Mouse (Mus musculus): ENCODE results near the gene Gatd1. TPM values are rescaled to one million over a fixed set of nuclear protein-coding genes. Genes with fewer than 3 reads are reported as not detected.

Gatd1 gene
- polyA plus RNA-seq, 1 experiment from 2014 or later, result 37.4 TPM

DNA sequence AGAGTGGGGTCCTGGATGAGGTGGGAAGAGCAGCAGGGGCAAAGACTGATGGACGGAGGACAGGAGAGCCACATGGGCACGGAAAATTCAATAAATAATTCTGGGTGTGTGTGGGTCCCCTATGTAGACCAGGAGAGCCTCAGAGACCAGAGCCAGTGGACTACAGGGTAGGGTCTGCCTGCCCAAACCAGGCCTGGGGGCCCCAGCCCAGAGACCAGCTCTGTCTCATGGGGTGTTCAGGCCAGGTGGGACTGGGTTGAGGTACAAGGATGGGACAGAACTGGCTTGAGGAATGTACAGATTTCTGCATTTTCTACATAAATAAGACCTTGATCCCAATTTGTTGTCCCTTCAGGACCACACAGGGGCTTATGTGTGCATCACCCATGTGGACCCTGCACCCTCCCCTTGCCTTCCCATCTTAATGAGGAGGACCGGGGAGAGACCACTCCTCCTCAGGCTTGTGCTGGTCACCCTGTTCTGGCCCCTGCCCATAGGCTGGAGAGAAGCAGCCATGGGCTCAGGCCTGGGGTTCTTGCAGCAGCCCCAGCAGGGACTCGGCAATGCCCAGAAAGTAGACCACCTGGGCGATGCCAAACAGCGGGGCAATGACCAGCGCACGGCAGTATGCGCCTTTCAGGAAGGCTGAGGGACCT is 16.8 kb upstream of the Gatd1 start:
- Histone ChIP-seq H3K4me1 (peaks cover 74% of the 10 kb centered on the region), H3K4me3 (no peak overlapping the region), H3K36me3 (peaks cover 37% of the 10 kb centered on the region), H3K9me3 (no peaks in the 10 kb centered on the region), H3K27me3 (ENCODE audit: insufficient read depth, poor library complexity, severe bottlenecking) (0 out of 2 replicates have a peak, but pooled peaks cover 5% of the 10 kb centered on the region), H3K27ac (peak overlapping the region; percentile 84)
- DNase-seq (ENCODE audit: low spot score), result no peak
- WGBS, result 94% methylated on average over 9 of the region's 9 CpGs

DNA sequence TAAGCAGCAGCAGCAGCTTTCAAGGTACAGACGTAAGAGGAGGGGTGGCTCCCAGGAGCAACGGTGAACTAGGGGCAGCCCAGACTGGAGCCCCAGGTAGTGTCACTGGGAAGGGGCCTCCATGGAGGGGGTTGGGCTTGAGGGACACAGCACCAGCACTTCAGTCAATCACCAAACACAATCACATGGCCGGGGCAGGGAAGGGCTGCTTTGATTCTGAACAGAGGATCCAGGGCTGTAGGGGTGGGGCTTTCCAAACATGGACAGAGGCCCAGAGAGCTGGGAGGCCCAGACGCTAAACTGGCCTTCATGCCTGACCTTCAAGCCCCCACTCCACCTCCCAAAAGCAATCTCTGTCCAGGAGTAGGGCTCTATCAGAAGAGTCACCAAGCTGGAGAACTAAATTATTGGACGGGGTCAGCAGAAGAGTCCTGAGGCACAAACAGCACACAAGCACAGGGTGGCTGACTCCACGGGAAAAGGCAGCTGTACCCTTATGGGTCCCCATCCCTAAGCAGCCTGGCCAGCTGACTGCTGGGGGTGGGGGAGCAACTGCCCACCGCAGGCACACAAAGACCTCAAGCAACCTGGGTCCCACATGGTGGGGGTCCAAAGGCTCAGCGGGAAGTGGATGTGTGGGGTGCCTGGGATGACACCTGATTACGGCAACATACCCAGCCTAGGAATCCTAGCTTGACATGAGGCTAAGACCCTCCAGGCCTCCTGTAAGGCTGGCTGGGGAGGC is 16.1 kb upstream of the Gatd1 start:
- H3K36me3 ChIP-seq, result peaks cover 37% of the 10 kb centered on the region
- 0 out of 2 replicates have a peak, but pooled peaks cover 5% of the 10 kb centered on the region for H3K27me3 ChIP-seq (ENCODE audit: insufficient read depth, poor library complexity, severe bottlenecking)
- WGBS, result 53% methylated on average over 9 of the region's 9 CpGs
- peak overlapping the region; percentile 51 for H3K4me3 ChIP-seq
- no peaks in the 10 kb centered on the region for H3K9me3 ChIP-seq
- H3K4me1 ChIP-seq, result peaks cover 67% of the 10 kb centered on the region
- peak overlapping the region; percentile 84 for H3K27ac ChIP-seq
- no peak for DNase-seq (ENCODE audit: low spot score)

DNA sequence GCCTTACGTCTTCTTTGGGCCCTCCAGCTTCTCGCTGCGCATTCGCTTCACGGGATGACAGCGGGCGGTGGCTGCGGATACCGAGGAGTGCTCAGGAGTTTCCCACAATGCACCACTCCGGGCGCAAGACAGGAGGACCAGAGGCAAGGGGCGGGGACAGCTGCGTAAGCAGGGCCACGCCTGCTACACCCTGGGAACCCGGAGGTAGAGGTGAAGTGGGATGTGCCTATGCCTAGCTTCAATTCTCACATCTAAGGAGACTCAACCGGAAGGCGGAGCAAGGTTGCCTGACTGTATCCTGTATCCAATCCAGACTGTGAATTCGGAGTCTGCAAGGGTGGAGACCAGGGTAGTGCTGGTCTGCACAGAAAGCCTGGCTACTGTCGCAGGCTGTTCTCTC is 15.4 kb upstream of the Gatd1 start, which contains the start of gene Cend1:
Cend1 (minus strand) TSS at position 182 of the 400 bp plus-strand sequence.
- Histone ChIP-seq H3K4me1 (peaks cover 60% of the 10 kb centered on the region), H3K27me3 (ENCODE audit: insufficient read depth, poor library complexity, severe bottlenecking) (0 out of 2 replicates have a peak, but pooled peaks cover 5% of the 10 kb centered on the region), H3K27ac (peak within 1 kb of the TSS; percentile 84), H3K4me3 (peak within 1 kb of the TSS; percentile 51), H3K36me3 (peaks cover 37% of the 10 kb centered on the region), H3K9me3 (no peaks in the 10 kb centered on the region)
- DNase-seq (ENCODE audit: low spot score), result peak; percentile 90
- WGBS, result 3% methylated on average over 19 of the region's 19 CpGs

DNA sequence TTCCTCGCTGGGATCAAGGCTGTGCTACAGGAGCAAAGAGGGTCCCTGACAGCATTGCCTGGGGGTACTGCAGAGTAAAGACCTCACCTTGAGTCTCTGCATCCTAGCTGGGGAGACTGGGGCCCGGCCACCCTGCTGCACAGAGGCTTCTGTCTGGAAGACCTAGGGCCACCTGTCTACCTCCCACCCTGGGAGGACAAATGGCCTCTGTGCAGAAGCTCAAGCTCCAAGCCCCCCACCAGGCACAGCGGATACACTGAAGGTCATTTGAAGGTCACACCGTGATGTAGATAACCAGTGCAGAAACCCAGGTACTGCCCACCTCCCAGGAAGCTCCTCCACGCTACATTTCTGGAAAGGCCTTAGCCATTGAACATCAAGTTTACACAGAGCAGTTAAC is 14.8 kb upstream of the Gatd1 start:
- Histone ChIP-seq H3K27me3 (ENCODE audit: insufficient read depth, poor library complexity, severe bottlenecking) (0 out of 2 replicates have a peak, but pooled peaks cover 5% of the 10 kb centered on the region), H3K4me3 (peak overlapping the region; percentile 51), H3K27ac (peak overlapping the region; percentile 84), H3K36me3 (peaks cover 35% of the 10 kb centered on the region), H3K4me1 (peaks cover 54% of the 10 kb centered on the region), H3K9me3 (no peaks in the 10 kb centered on the region)
- DNase-seq (ENCODE audit: low spot score), result no peak
- WGBS, result 52% methylated on average over 5 of the region's 5 CpGs

DNA sequence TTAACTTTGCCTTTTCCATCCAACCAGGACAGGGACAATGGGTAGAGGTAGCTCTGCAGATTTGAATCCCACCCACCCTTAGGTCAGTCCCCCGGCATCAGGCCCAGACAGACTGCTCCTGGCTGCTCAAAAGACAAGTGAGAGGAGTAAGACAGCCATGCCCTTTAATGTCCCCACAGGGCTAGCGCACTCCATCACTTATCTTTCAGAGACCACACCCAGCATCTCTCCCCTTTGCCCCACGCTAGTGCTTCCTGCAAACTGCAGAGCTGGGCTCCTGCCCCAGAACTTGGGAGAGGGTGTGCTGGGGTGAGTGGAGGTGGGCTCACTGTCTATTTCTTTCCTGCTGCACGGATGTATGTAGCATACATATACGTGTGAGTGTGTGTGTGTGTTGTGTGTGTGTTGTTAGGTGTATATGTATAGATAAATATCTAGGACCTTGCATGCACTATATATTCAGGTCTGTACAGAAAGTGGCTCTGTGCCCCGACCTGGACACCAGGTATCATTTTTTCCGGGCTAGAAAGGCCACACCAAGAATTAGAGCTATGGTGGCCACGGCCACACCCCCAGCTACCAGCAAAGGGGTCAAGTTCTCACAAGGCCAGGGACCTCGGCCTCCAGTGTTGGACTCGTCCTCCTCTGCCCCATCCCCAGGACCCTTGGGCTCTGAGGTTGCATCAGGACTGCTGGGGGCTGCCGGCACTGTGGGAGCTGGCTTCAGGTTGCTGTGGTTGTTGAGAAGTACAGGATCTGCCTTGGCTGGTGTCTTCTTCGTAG is 13.2 kb upstream of the Gatd1 start:
- no peak for DNase-seq (ENCODE audit: low spot score)
- 0 out of 2 replicates have a peak, but pooled peaks cover 5% of the 10 kb centered on the region for H3K27me3 ChIP-seq (ENCODE audit: insufficient read depth, poor library complexity, severe bottlenecking)
- WGBS, result 68% methylated on average over 12 of the region's 12 CpGs
- H3K4me1 ChIP-seq, result peaks cover 44% of the 10 kb centered on the region
- H3K4me3 ChIP-seq, result no peak overlapping the region
- no peaks in the 10 kb centered on the region for H3K9me3 ChIP-seq
- H3K27ac ChIP-seq, result no peak overlapping the region
- peaks cover 19% of the 10 kb centered on the region for H3K36me3 ChIP-seq

DNA sequence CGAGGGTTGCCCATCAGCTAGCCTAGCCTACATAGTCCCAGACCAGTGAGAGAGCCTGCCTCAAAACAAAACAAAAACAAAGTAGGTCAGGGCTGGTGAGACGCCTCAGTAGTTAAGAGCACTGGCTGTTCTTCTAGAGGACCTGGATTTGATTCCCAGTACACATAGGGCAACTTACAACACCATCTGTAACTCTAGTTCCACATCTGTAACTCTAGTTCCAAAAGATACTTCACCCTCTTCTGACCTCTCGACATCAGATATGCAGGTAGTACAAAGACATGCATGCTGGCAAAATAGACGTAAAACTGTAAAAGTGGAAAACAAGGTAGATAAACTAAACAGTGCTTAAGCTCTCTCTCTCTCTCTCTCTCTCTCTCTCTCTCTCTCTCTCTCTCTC is 9.9 kb upstream of the Gatd1 start:
- 65% methylated on average over 4 of the region's 4 CpGs for WGBS
- DNase-seq (ENCODE audit: low spot score), result no peak
- Histone ChIP-seq H3K9me3 (no peaks in the 10 kb centered on the region), H3K4me3 (no peak overlapping the region), H3K27ac (no peak overlapping the region), H3K36me3 (no peaks in the 10 kb centered on the region), H3K27me3 (ENCODE audit: insufficient read depth, poor library complexity, severe bottlenecking) (0 out of 2 replicates have a peak, but pooled peaks cover 5% of the 10 kb centered on the region), H3K4me1 (peaks cover 22% of the 10 kb centered on the region)

DNA sequence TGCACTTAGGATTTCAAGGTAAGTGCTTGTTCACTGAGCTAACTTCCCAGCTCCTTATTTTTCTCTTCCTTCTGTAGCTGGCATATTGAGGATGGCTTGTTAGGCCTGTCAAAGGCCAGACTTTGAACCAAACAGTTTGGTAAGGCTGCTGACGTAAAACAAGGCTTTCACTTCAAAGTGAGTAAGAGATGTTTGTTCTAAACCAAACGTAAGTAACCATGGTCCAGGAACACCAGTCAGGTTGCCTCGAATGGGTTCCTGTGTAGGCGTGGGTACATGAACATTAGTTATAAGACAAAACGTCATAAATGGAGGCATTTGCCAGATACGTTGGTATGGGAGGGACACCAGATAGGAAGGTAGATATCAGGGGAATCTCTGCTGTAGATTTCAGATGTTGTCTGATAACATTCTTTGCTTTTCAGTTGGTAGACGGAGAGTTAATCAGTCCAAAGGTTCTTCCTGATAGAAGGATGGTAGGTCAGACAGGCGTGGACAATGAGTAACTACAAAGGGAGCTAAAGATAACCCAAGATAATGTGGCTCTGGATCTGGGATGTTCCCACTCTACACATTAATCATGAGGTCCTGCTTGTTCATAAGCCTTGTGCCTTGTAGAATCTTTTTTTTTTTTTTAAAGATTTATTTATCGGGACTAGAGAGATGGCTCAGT is 6.2 kb upstream of the Gatd1 start:
- WGBS, result 74% methylated on average over 9 of the region's 9 CpGs
- DNase-seq (ENCODE audit: low spot score), result no peak

DNA sequence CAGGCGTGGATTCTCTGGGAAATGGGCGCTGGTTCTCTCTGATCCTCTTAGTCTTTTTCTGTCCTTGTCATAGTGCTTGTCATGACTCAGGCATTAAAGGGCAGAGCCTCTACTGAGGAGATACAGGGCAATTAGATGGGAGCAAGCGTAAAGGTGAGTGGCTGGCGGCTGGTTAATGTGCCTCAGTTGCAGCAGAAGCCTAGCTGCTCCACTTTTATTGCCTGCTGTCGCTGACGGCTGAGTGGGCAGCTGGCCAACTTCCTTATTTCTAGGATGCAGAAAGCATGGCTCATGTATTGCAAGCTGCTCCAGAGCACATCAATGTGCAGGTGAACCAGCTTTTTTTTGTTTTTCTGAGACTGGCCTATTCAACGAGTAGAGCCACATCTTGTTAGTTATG is 5.0 kb upstream of the Gatd1 start:
- WGBS, result 73% methylated on average over 7 of the region's 7 CpGs
- Histone ChIP-seq H3K36me3 (no peaks in the 10 kb centered on the region), H3K4me1 (peaks cover 4% of the 10 kb centered on the region; the same call in 1 of the 2 replicates), H3K27me3 (ENCODE audit: insufficient read depth, poor library complexity, severe bottlenecking) (no peaks in the 10 kb centered on the region), H3K27ac (no peak overlapping the region), H3K9me3 (no peaks in the 10 kb centered on the region), H3K4me3 (no peak overlapping the region)
- DNase-seq (ENCODE audit: low spot score), result no peak

More for the DNA sequence above, 6.2 kb upstream of the Gatd1 start:
- H3K27me3 ChIP-seq (ENCODE audit: insufficient read depth, poor library complexity, severe bottlenecking), result no peaks in the 10 kb centered on the region
- no peak overlapping the region for H3K4me3 ChIP-seq
- H3K27ac ChIP-seq, result no peak overlapping the region
- no peaks in the 10 kb centered on the region for H3K4me1 ChIP-seq
- H3K36me3 ChIP-seq, result no peaks in the 10 kb centered on the region
- no peaks in the 10 kb centered on the region for H3K9me3 ChIP-seq

DNA sequence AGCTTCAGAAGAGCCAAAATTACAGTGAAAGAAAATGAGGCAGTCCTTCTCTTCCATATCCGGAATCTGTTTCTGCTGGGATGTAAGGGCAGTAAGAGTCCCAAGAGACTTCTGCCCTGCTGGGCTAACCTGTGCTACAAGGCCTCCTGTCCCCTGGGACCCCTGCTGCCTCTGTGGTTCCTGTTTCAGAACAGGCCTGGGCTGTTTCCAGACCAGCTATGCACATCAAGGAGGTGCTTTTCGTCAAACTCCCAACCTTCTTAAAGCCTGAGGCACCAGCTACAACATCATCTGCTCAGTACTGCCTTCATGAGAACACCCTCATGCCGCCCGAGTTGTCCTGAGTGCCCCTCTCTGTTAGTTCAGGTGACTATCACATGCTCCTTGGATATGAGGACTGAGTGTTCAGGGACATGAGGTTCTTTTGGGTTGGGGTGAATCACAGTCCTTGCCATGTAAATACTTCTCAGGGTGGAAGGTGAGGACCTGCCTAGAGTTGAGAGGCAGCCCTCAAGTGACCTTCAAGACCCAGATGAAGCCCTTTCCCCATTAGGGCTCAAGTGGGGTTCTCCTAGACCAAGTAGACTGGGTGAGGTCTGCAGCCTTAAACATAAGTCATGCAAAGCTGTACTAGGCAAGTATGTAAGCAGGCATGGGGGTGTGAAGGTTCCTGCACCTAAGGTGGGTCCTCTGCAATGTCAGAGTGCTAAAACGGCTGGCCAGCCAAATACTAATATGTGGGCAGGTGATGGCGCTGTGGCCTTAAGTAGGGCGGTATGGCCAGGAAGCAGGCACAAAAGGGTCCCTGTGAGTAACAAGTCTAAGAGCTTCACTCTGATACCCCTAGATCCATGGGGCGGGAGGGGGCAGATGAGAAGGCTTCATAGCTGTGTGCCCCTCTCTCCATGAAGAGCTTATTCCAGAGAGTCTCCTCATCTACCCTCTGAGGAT is 4.1 kb upstream of the Gatd1 start:
- Histone ChIP-seq H3K27me3 (ENCODE audit: insufficient read depth, poor library complexity, severe bottlenecking) (no peaks in the 10 kb centered on the region), H3K27ac (no peak overlapping the region), H3K36me3 (no peaks in the 10 kb centered on the region), H3K4me3 (no peak overlapping the region), H3K9me3 (no peaks in the 10 kb centered on the region), H3K4me1 (peaks cover 10% of the 10 kb centered on the region)
- peak; percentile 71 for DNase-seq (ENCODE audit: low spot score)
- WGBS, result 65% methylated on average over 8 of the region's 8 CpGs

DNA sequence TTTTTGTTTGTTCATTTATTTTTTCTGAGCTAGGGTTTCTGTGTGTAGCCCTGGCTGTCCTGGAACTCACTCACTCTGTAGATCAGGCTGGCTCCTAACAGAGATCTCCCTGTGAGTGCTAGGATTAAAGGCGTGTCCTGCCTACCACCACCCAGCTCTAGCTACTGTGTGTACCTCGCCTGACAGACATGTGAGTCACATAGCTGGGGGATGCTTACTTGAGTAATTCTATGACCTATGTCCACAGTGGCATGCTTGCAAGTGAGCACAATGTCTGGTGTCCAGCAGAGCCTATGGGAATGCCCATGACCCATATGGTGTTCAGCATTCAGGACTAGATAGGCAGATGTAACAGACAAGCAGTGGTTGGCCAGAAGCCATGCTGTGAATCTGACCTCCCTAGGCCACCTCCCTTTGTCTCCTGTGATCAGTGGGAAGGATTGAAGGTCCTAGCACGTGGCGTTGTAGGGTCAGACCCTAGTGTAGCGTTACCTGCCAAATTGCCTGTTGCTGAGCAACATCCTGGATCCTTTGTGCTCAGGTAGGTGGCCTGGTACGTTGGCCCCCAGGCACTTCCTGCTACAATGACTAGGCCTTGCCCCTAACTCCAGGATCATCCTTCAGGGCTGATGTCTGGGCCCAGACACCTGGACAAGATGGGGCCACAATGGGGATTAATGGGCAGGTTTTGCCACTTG is 2.4 kb upstream of the Gatd1 start:
- Histone ChIP-seq H3K27ac (no peak overlapping the region), H3K4me1 (peaks cover 14% of the 10 kb centered on the region), H3K9me3 (no peaks in the 10 kb centered on the region), H3K27me3 (ENCODE audit: insufficient read depth, poor library complexity, severe bottlenecking) (no peaks in the 10 kb centered on the region), H3K4me3 (no peak overlapping the region), H3K36me3 (no peaks in the 10 kb centered on the region)
- DNase-seq (ENCODE audit: low spot score), result no peak
- 85% methylated on average over 6 of the region's 6 CpGs for WGBS

DNA sequence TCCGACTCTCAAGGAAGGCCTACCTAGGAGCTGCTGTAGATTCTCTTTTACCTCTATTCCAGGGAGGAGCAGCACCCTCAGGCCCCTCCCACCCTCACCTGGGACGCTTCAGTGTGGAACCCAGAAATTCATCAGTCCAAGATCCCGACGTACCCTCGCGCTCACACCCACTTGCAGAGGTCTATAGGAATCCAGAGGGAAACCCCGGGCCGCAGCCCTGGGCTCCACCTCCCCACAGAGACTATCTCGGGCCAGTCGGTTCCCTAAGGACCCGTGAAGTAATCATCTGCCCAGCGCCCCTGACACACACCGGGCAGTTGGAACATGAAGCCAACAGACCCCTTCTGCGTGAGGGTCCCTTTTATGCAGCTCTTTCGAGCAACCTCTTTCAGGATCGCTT is 605 bp downstream of the Gatd1 start:
- peaks cover 22% of the 10 kb centered on the region for H3K36me3 ChIP-seq
- no peaks in the 10 kb centered on the region for H3K9me3 ChIP-seq
- peak overlapping the region; percentile 80 for H3K4me3 ChIP-seq
- 3% methylated on average over 16 of the region's 16 CpGs for WGBS
- peak overlapping the region; percentile 87 for H3K27ac ChIP-seq
- no peaks in the 10 kb centered on the region for H3K27me3 ChIP-seq (ENCODE audit: insufficient read depth, poor library complexity, severe bottlenecking)
- peaks cover 19% of the 10 kb centered on the region for H3K4me1 ChIP-seq
- DNase-seq (ENCODE audit: low spot score), result no peak

Data from heart, embryonic 10.5 days (tissue).